Comparison of ENCODE assay signal across 22 mouse cellular contexts in the genomic region with DNA sequence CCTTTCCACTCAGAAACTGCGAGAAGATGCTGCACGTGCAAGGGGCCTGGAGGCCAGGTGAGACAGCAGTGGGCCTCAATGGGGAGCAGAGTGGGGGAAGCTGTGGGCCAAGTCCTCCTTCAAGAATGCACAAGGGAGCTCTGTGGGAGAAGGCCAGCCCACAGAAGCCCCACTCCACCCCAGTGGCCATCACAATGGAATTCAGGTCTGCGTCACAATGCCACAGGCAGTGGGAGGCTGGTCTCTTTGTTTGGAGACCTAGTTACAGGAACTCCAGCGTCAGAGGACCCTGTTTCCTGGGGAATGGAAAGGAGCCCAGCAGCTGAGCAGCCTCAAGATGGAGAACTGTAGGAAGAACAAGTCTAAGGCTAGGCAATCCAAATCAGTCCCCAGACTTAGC. TPM values are rescaled to one million over a fixed set of nuclear protein-coding genes. Genes with fewer than 3 reads are reported as not detected.
DNase-seq lines count a peak whose midpoint lies in the region; TF ChIP-seq lines count a peak whose summit lies in the region.
"Had no signal": no experiment of that assay in that cellular context is flagged by ENCODE, and none has a peak within 500 bp of the region (broad histone marks: within the 10 kb centered on the region; RNA-seq: fewer than 3 reads in every experiment).

No protein-coding gene starts in this region.

- DNase-seq in heart, adult 11 months = peak; percentile 90
- no peak for DNase-seq in heart, embryonic 10.5 days (ENCODE audit: low spot score)
- DNase-seq in testis, postnatal 14 days (ENCODE audit: low spot score) = no peak
- DNase-seq in R1 (ENCODE audit: low read depth, low spot score) = peak; percentile 52
- no peak for DNase-seq in thymus, postnatal 14 days
- no peak for DNase-seq in ovary, postnatal 14 days (ENCODE audit: low spot score)
- DNase-seq: adrenal gland, postnatal 10 days; cerebellum, adult 11 months; cerebellum, adult 8-10 months; cerebellum, postnatal 25 days; gastrocnemius, postnatal 14 days; kidney, adult 11 months; kidney, adult 9 months had no signal

- WGBS in heart, embryonic 10.5 days = 66% methylated on average over 4 of the region's 4 CpGs

- H3K27me3 ChIP-seq in heart, embryonic 10.5 days (ENCODE audit: insufficient read depth, poor library complexity, severe bottlenecking) = peaks cover 4% of the 10 kb centered on the region; the same call in 1 of the 2 replicates
- no peaks in the 10 kb centered on the region for H3K27me3 ChIP-seq in testis, adult 2 months (ENCODE audit: control insufficient read depth, insufficient read depth, low read length)
- H3K27me3 ChIP-seq: embryonic facial prominence, embryonic 13.5 days; heart, embryonic 15.5 days; Patski had no signal

- no peaks in the 10 kb centered on the region for H3K9me3 ChIP-seq in heart, embryonic 10.5 days
- H3K9me3 ChIP-seq: embryonic facial prominence, embryonic 13.5 days; forebrain, embryonic 15.5 days; heart, embryonic 15.5 days; hindbrain, embryonic 13.5 days had no signal

- no peak overlapping the region for H3K27ac ChIP-seq in heart, embryonic 10.5 days
- H3K27ac ChIP-seq in testis, adult 2 months (ENCODE audit: control insufficient read depth, insufficient read depth, low read depth, low read length) = peak overlapping the region; percentile 81
- H3K27ac ChIP-seq: embryonic facial prominence, embryonic 13.5 days; forebrain, embryonic 15.5 days; heart, embryonic 15.5 days; hindbrain, embryonic 13.5 days; hindbrain, postnatal 0 days had no signal

- peaks cover 28% of the 10 kb centered on the region for H3K36me3 ChIP-seq in heart, embryonic 10.5 days
- H3K36me3 ChIP-seq in testis, adult 2 months (ENCODE audit: control insufficient read depth, insufficient read depth, low read length) = no peaks in the 10 kb centered on the region; the same call in 1 of the 2 replicates

- TF ChIP-seq POLR2A in testis, adult 2 months (IDR thresholded peaks at IDR 0.05; ENCODE audit: control insufficient read depth, low read depth, low read length) = peak; percentile 50; the same call in 1 of the 2 replicates

- TF ChIP-seq CTCF in testis, adult 2 months (IDR thresholded peaks at IDR 0.05; ENCODE audit: control insufficient read depth, insufficient read depth, insufficient replicate concordance, low read depth, low read length) = no peak

- no peak overlapping the region for H3K4me3 ChIP-seq in heart, embryonic 10.5 days
- peak overlapping the region; percentile 79 for H3K4me3 ChIP-seq in testis, adult 2 months (ENCODE audit: control insufficient read depth, low read depth, low read length)
- H3K4me3 ChIP-seq: embryonic facial prominence, embryonic 13.5 days; forebrain, embryonic 15.5 days; heart, embryonic 15.5 days; hindbrain, embryonic 13.5 days had no signal

- H3K4me1 ChIP-seq in heart, embryonic 10.5 days = peaks cover 7% of the 10 kb centered on the region; the same call in 1 of the 2 replicates
- no peaks in the 10 kb centered on the region; the same call in none of the 2 replicates for H3K4me1 ChIP-seq in testis, adult 2 months (ENCODE audit: control insufficient read depth, insufficient read depth, low read length)
- H3K4me1 ChIP-seq: embryonic facial prominence, embryonic 13.5 days; forebrain, embryonic 15.5 days; hindbrain, embryonic 13.5 days had no signal

RNA-seq across cellular contexts. Expression of a gene that starts 6.8 kb away (rescaled TPM):
- polyA plus RNA-seq in heart, embryonic 10.5 days (2016; fragmentation: Nextera tagmentation; extraction: Ambion mirVana) = 0.33 and 1.2 TPM in 2 replicates
- polyA plus RNA-seq in testis, adult 2 months (2012; rRNA removed) = not detected in 2 replicates
- polyA plus RNA-seq: embryonic facial prominence, embryonic 13.5 days; gonadal fat pad, adult 2 months; heart, embryonic 15.5 days; hindbrain, embryonic 13.5 days; intestine, embryonic 14.5 days; Patski had no signal

RNA-seq across cellular contexts. Expression of a gene that starts 13.2 kb away (rescaled TPM):
- not detected in 2 replicates for polyA plus RNA-seq in heart, embryonic 10.5 days (2016; fragmentation: Nextera tagmentation; extraction: Ambion mirVana)
- polyA plus RNA-seq in testis, adult 2 months (2012; rRNA removed) = not detected in 2 replicates
- polyA plus RNA-seq: embryonic facial prominence, embryonic 13.5 days; gonadal fat pad, adult 2 months; heart, embryonic 15.5 days; hindbrain, embryonic 13.5 days; hindbrain, postnatal 0 days; intestine, embryonic 14.5 days; Patski had no signal

RNA-seq across cellular contexts. Expression of a gene that starts 25.6 kb away (rescaled TPM):
- 91.5 and 105 TPM in 2 replicates for polyA plus RNA-seq in heart, embryonic 10.5 days (2016; fragmentation: Nextera tagmentation; extraction: Ambion mirVana)
- 22.4 and 30.2 TPM in 2 replicates for polyA plus RNA-seq in testis, adult 2 months (2012; rRNA removed)

RNA-seq across cellular contexts. Expression of a gene that starts 40.7 kb away (rescaled TPM):
- 18.9 and 19.6 TPM in 2 replicates for polyA plus RNA-seq in heart, embryonic 10.5 days (2016; fragmentation: Nextera tagmentation; extraction: Ambion mirVana)
- polyA plus RNA-seq in testis, adult 2 months (2012; rRNA removed) = 1.2 and 1.6 TPM in 2 replicates

RNA-seq across cellular contexts. Expression of a gene that starts 40.7 kb away (rescaled TPM):
- polyA plus RNA-seq in heart, embryonic 10.5 days (2016; fragmentation: Nextera tagmentation; extraction: Ambion mirVana) = 10.8 and 14.2 TPM in 2 replicates
- polyA plus RNA-seq in testis, adult 2 months (2012; rRNA removed) = 7.7 and 8.0 TPM in 2 replicates

Comparison
In these comparisons a context has a peak if more than half of its experiments do, and no peak if none do; other contexts are left out.
1. DNase-seq: peak in heart, adult 11 months (single experiment) and R1 (single experiment); none in heart, embryonic 10.5 days (single experiment), testis, postnatal 14 days (single experiment), thymus, postnatal 14 days (single experiment) and ovary, postnatal 14 days (single experiment).